Mouse (Mus musculus) lung, postnatal 0 days (tissue): Measurements from ENCODE around the gene Bmp6.
A peak's percentile ranks its signal among the peaks of the same experiment; 100 is the strongest.

Source experiments
- CTCF ChIP-seq: IDR thresholded peaks from 2 replicates; pipeline ENCODE4 v1.5.1; 2016; ENCODE audit warnings: antibody characterized with exemption, mild to moderate bottlenecking
- EP300 ChIP-seq: IDR thresholded peaks from 2 replicates; pipeline ENCODE4 v1.6.1; 2016; ENCODE audit warnings: antibody characterized with exemption, mild to moderate bottlenecking, control low read depth

DNA sequence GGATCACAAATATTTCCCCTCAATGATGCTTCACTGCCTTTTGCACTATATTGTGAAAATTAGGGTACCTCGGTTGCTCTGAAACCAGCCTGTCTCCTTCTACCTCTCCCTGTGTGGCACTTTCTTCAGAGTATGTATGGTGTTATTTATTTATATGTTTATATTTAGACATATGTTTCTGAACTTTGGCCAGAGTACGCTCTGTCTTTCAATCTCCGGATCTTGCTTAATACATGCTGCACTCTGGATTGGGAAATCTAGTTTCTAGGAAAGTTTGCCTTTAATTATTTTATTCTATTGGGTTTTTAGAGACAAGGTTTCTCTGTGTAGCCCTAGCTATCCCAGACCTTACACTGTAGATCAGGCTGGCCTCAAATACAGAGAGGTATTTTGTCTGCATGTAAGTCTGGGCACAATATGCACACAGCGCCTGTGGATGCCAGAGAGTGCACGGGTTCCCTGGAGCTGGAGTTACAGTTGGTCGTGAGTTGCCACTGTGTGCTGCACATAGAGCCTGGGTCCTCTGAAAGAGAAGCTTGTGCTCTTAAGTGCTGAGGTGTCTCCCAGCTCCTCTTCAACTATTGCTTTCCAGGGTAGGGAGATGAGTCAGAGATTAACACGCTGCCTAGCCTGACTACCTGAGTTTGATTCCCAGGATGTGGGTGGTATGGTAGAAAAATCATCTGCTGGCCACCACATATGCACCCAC lies 194.4 kb downstream of the Bmp6 start:
- TF ChIP-seq EP300: peak; percentile 77
- TF ChIP-seq CTCF: no peak
